Mouse (Mus musculus) liver, embryonic 14.5 days (tissue): Measurements from ENCODE around the gene Arl5c. TPM values are rescaled to one million over a fixed set of nuclear protein-coding genes. Genes with fewer than 3 reads are reported as not detected.

Experiments
- ATAC-seq: fragments of 200-750 bp; cut with Nextera tagmentation; 2 replicates; pipeline ENCODE4 v1.8.0; 2017; ENCODE audit warnings: moderate number of reproducible peaks, mild to moderate bottlenecking, moderate library complexity; ENCODE audit not compliant: insufficient read depth
- DNase-seq, 3 experiments: peaks; one replicate each; pipeline ENCODE4 v3.0.0-alpha.2; 2012 to 2013; ENCODE audit warnings: low read depth in 3 of 3, low spot score in 3 of 3
- H3K27ac ChIP-seq: fragments of 300-500 bp; sonication (generic); 2 replicates; pipeline ENCODE4 v1.5.1; 2014; ENCODE audit warnings: moderate library complexity, mild to moderate bottlenecking, control low read depth, inconsistent platforms
- H3K27me3 ChIP-seq: fragments of 300-500 bp; sonication (generic); 2 replicates; pipeline ENCODE4 v1.6.1; 2014; ENCODE audit warnings: mild to moderate bottlenecking, low read length, moderate library complexity; ENCODE audit not compliant: control insufficient read depth, insufficient read depth
- H3K36me3 ChIP-seq: fragments of 300-500 bp; sonication (generic); replicated peaks from 2 replicates; pipeline ENCODE4 v1.6.1; 2014; ENCODE audit warnings: low read depth; ENCODE audit not compliant: control insufficient read depth, insufficient read depth
- H3K4me1 ChIP-seq, 2 experiments: fragments of 200-500 bp in 1 of 2; fragments of 300-500 bp in 1 of 2; sonication (generic) in 1 of 2; replicated peaks; 2 replicates each; pipeline ENCODE4 v1.6.1; 2012 to 2014; ENCODE audit warnings: antibody characterized with exemption in 1 of 2, inconsistent platforms in 1 of 2, low read length in 1 of 2; ENCODE audit not compliant: control insufficient read depth in 2 of 2, insufficient read depth in 2 of 2
- H3K4me2 ChIP-seq: fragments of 300-500 bp; sonication (generic); 2 replicates; pipeline ENCODE4 v1.6.1; 2014; ENCODE audit warnings: low read depth, mild to moderate bottlenecking, control low read depth, moderate library complexity
- H3K4me3 ChIP-seq, 2 experiments: fragments of 200-500 bp in 1 of 2; fragments of 300-500 bp in 1 of 2; sonication (generic) in 1 of 2; 2 replicates each; pipeline ENCODE4 v1.5.1; 2012 to 2014; ENCODE audit warnings: low read depth in 2 of 2, low read length in 2 of 2, mild to moderate bottlenecking in 2 of 2, control low read depth in 1 of 2, inconsistent platforms in 1 of 2, moderate library complexity in 1 of 2; ENCODE audit not compliant: insufficient read depth in 1 of 2
- H3K9ac ChIP-seq: fragments of 300-500 bp; sonication (generic); replicated peaks from 2 replicates; pipeline ENCODE4 v1.6.1; 2014; ENCODE audit warnings: mild to moderate bottlenecking, control low read depth, moderate library complexity
- H3K9me3 ChIP-seq: fragments of 300-500 bp; sonication (generic); 2 replicates; pipeline ENCODE4 v1.6.1; 2016; ENCODE audit warnings: low read length, mixed read lengths; ENCODE audit not compliant: control insufficient read depth
- CTCF ChIP-seq: IDR thresholded peaks from 2 replicates; pipeline ENCODE4 v1.5.1; 2016; ENCODE audit warnings: antibody characterized with exemption, low read depth, control low read depth
- EP300 ChIP-seq: IDR thresholded peaks from 2 replicates; pipeline ENCODE4 v1.6.1; 2016; ENCODE audit warnings: antibody characterized with exemption, low read depth
- WGBS: fragments of 180-500 bp; shearing (Covaris S2); extraction: QIAGEN DNeasy Blood & Tissue Kit; methylation state at CpG from one replicate; pipeline ENCODE4 v1.1.7; 2014; ENCODE audit not compliant: insufficient replicate concordance; 5-methylcytosine and 5-hydroxymethylcytosine counted together
- polyA plus RNA-seq, 2 experiments: library from polyadenylated mRNA; depleted of rRNA in 1 of 2; stranded (reverse) in 1 of 2; unstranded in 1 of 2; fragments of >200 nt; fragmentation: Nextera tagmentation in 1 of 2; extraction: Ambion mirVana in 1 of 2; gene quantifications; 2 replicates each; pipeline versions ENCODE4 v1.2.1 to v1.2.3; 2012 to 2014

The Arl5c gene
- polyA plus RNA-seq, 2 experiments = 2.2 to 6.4 TPM

GRCm38 (mm10) chr11:98020710-98021109, 24.7 kb upstream of the Arl5c start:
- Histone ChIP-seq H3K4me2 (no peak overlapping the region), H3K9ac (no peak overlapping the region), H3K27me3 (peaks cover 6% of the 10 kb centered on the region; the same call in 1 of the 2 replicates), H3K4me1 (peaks cover 2 to 4% of the 10 kb centered on the region in 2 experiments), H3K27ac (no peak overlapping the region), H3K4me3 (no peak overlapping the region), H3K9me3 (no peaks in the 10 kb centered on the region), H3K36me3 (no peaks in the 10 kb centered on the region)
- DNase-seq (no peak), ATAC-seq (no peak)
- WGBS = 69% methylated on average over 1 of the region's 1 CpGs
- TF ChIP-seq CTCF (no peak), EP300 (no peak)

- Histone ChIP-seq H3K36me3 (no peaks in the 10 kb centered on the region), H3K27ac (no peak overlapping the region), H3K27me3 (peaks cover 6% of the 10 kb centered on the region; the same call in 1 of the 2 replicates), H3K4me2 (no peak overlapping the region), H3K4me1 (peaks cover 0 to 2% of the 10 kb centered on the region in 2 experiments; a peak in 2 of 4 replicates), H3K9me3 (no peaks in the 10 kb centered on the region), H3K4me3 (no peak overlapping the region), H3K9ac (no peak overlapping the region)
- no peak for DNase-seq
- 30% methylated on average over 8 of the region's 8 CpGs for WGBS
- no peak for TF ChIP-seq CTCF
- no peak for TF ChIP-seq EP300
- no peak for ATAC-seq
Measured at GRCm38 (mm10) chr11:98019883-98020610, 24.1 kb upstream of the Arl5c start.

GRCm38 (mm10) chr11:98018858-98019641, 23.1 kb upstream of the Arl5c start:
- TF ChIP-seq CTCF (peak; percentile 71), EP300 (no peak)
- Histone ChIP-seq H3K9ac (no peak overlapping the region), H3K9me3 (no peaks in the 10 kb centered on the region), H3K4me1 (peaks cover 0 to 2% of the 10 kb centered on the region in 2 experiments; a peak in 2 of 4 replicates), H3K36me3 (no peaks in the 10 kb centered on the region), H3K27ac (no peak overlapping the region), H3K4me2 (no peak overlapping the region), H3K4me3 (no peak overlapping the region), H3K27me3 (peaks cover 6% of the 10 kb centered on the region; the same call in 1 of the 2 replicates)
- ATAC-seq = no peak
- no peak for DNase-seq
- WGBS = 25% methylated on average over 9 of the region's 10 CpGs

- no peak overlapping the region for H3K4me2 ChIP-seq
- peaks cover 6% of the 10 kb centered on the region; the same call in 1 of the 2 replicates for H3K27me3 ChIP-seq
- no peaks in the 10 kb centered on the region for H3K9me3 ChIP-seq
- no peak overlapping the region for H3K27ac ChIP-seq
- H3K36me3 ChIP-seq = no peaks in the 10 kb centered on the region
- DNase-seq (no peak), ATAC-seq (no peak)
- no peak overlapping the region for H3K4me3 ChIP-seq
- TF ChIP-seq EP300 = no peak
- no peak for TF ChIP-seq CTCF
- H3K9ac ChIP-seq = no peak overlapping the region
- peaks cover 0 to 2% of the 10 kb centered on the region in 2 experiments; a peak in 2 of 4 replicates for H3K4me1 ChIP-seq
- 55% methylated on average over 6 of the region's 6 CpGs for WGBS
Measured at GRCm38 (mm10) chr11:98018222-98018621, 22.2 kb upstream of the Arl5c start.

- Histone ChIP-seq H3K9ac (no peak overlapping the region), H3K4me3 (no peak overlapping the region), H3K27me3 (peaks cover 2% of the 10 kb centered on the region; the same call in 1 of the 2 replicates), H3K36me3 (no peaks in the 10 kb centered on the region), H3K4me2 (no peak overlapping the region), H3K4me1 (peaks cover 0 to 2% of the 10 kb centered on the region in 2 experiments; a peak in 2 of 4 replicates), H3K9me3 (no peaks in the 10 kb centered on the region), H3K27ac (no peak overlapping the region)
- ATAC-seq (no peak), DNase-seq (no peak)
- WGBS = 57% methylated on average over 4 of the region's 4 CpGs
- TF ChIP-seq CTCF = no peak
- TF ChIP-seq EP300 = no peak
Measured at GRCm38 (mm10) chr11:98016824-98017223, 20.8 kb upstream of the Arl5c start.
